Mouse (Mus musculus) heart, adult 9 months (tissue): ENCODE results near the gene Cks1brt.
"Not testable (repeated sequence)": the region's sequence is repeated elsewhere in the genome, so short reads cannot be mapped to it uniquely, and the experiment has no call there.

Experiments
- DNase-seq, 2 experiments: peaks; one replicate each; pipeline ENCODE4 v3.0.0; 2022; ENCODE audit warnings: low spot score in 2 of 2

The Cks1brt gene

DNA sequence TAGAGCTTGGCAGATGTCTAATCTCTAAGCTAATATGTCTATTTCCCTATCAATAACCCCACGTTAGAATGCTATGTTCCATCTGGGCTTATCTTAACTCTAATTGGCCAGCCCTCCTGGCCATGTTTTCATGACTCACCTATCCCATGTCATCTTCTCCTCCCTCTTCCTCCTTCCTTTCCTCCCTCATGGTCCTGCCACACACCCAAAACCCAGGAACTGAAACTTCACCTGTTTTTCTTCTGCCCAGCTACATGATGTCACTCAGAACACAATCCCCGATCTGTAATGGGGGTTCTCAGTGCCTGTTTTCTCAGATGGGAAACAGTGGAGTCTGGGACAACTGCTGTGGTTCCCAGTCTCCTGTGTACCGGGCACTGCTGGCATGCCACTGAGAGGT, at the start of gene Cks1brt:
Cks1brt (plus strand) TSS at position 301 of the 400 bp plus-strand sequence.
- no peak for DNase-seq

- no peak for DNase-seq
These were observed 38.5 kb upstream of the Cks1brt start for GRCm38 (mm10) chr8:85113241-85113640.

DNA sequence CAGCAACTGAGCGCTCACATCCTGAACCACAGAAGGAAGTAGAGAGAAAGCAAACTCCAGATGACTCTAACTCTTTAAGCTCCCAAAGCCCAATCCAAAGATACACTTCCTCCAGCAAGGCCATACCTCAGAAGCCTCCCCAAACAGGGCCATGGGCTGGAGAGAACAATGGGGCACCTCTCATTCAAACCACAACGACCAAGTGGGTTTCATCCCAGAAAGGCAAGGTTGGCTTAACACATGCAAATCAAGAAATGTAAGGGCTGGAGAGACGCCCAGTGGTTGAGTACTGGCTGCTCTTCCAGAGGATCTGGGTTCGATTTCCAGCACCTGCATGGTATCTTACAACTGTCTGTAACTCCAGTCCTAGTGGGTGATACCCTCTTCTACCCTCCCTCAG, 36.2 kb upstream of the Cks1brt start:
- no peak for DNase-seq

DNA sequence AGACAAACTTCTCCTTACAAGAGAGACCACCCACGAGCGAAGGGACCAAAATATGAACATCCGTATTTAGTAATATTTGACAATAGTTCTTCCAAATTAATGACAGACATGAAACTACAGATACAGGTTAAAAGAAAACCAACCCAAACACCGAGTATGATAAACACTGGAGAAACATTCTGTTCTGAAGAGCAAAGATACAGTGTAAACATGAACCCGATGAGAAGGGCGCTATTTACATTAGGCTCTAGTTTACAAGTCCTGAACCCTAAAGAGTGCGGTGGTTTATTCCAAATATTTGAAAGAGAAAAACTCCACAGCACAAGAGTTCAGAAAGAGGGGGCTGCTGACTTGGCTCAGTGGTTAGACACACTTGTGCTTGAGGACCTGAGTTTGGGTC, 34.7 kb upstream of the Cks1brt start:
- DNase-seq: no peak

DNA sequence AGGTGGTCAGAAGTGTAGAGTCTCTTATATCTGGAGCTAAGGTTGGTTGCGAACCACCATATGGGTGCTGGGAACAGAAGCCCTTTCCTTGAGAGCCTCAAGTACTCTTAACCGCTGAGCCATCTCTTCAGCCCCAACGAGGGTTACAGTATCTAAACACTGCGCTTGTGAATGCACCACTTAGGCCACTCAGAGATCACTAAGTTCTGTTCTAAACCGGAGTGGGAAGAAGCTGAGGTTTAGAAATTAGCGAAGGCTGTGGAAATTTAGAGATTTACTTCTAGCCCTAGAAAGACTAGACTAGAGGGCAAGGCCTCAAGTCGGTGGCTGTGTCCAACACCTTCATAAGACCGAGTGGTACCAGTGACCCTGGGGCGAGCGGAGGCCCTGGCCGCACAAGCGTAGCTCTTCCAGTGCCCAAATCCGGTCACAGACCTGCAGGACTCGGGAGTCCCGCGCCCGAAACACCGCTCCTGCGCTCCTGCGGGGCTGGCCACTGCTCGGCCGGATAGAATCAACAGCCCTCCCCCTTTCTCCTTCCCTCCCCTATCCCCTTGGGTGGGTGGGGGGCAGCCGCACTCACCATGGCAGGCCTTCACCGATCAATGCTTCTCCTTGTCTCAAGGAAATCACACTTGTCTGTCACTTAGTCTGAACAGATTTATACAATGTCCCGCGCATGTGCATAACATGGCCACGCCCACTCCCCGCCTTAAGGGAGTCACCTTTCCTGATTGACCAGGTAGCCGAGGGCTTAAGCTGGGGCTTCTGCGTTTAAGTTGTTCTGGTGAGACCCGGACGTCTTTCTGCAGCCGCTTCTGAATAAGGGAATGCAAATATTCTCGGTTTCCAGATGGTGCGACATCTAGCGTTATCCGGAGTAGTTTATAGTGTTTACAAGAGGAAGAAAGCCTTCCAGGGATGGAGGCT, 32.4 kb upstream of the Cks1brt start:
- peak; percentile 68 to 77 for DNase-seq

DNA sequence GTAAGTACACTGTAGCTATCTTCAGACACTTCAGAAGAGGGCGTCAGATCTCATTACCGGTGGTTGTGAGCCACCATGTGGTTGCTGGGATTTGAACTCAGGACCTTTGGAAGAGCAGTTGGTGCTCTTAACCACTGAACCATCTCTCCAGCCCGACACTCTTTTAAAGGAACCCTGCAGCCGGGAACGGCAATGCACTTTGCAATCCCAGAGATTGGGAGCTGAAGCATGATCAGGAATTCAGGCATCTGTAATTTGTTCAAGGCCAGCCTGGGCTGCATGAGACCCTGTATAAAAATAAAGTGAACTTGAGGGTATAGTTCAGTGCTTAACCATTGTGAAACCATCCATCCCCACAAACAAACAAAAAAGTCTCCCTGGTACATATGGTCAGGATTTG, 31.5 kb upstream of the Cks1brt start:
- not testable (repeated sequence) for DNase-seq

DNA sequence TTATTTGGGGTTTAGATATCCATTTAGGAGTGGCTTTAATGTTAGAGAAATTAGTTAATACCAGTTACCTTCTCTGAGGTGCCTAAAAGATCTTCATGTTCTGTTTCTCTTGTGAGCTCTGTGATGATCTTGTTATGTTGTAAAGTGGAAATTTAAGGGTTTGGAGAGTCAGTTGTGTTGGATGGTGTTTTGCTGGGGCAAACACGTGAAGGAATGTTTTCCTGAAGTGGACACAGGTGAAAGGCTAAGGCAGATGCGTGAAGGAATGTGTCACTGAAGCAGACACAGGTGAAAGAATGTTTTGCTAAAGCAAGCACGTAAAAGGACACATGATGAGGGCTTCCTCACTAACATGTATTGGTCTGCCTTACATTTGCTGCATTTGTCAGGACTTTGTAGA, 28.7 kb upstream of the Cks1brt start, which contains the start of gene Zfp791:
Zfp791 (minus strand) TSS at position 101 of the 400 bp plus-strand sequence.
- no peak for DNase-seq

GRCm38 (mm10) chr8:85123691-85124090, 28.0 kb upstream of the Cks1brt start:
- no peak for DNase-seq

DNA sequence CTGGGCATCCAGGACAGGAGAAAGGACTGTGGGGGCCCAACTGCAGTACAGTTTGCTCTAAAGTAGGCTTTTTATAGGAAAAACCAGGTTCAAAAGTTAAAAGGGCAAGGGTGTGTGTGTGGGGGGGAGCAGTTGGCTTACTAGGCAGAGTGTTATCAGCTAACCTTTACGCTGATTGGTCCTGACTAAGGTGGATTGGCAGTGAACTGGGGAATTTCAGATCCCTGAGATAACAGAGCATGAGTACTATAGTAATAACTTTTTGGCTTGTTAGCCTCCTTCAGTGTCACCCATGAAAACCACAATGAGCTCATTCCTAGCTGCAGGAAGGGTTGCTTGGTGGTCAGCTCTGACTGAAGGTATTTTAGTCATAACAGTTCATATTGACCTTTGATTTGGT, 19.4 kb upstream of the Cks1brt start:
- no peak for DNase-seq

- DNase-seq: not testable (repeated sequence)
These were observed 16.0 kb upstream of the Cks1brt start for GRCm38 (mm10) chr8:85135690-85136089.

GRCm38 (mm10) chr8:85142516-85142915, 9.2 kb upstream of the Cks1brt start:
- peak; percentile 20 to 45 for DNase-seq

GRCm38 (mm10) chr8:85171291-85171690, 19.6 kb downstream of the Cks1brt start:
- peak; percentile 8 to 15 for DNase-seq

GRCm38 (mm10) chr8:85175892-85176291, 24.2 kb downstream of the Cks1brt start:
- DNase-seq: no peak

- DNase-seq: no peak
These were observed 40.6 kb downstream of the Cks1brt start for GRCm38 (mm10) chr8:85192346-85192745.

GRCm38 (mm10) chr8:85220220-85220619, 68.5 kb downstream of the Cks1brt start:
- DNase-seq: no peak

DNA sequence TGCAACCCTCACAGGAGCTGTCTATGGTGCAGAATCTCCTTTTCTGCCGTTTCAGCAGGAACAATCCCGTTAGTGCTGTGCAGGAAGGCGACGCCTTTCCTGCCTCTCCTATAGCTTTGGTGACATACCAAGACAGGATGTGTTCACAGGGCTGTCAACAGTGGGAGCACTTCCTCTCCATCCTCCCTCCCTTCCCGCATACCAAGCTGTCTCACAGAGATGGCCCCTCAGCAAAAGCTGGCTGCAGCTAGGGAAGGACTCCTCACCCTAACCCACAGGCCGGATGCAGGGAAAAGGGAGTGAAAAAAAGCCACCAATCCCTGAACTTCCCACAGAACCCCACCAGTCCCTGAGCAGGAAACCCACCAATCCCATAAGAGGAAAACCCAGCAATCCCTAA, 69.3 kb downstream of the Cks1brt start:
- DNase-seq: peak; percentile 11 to 37
